Mouse (Mus musculus): ENCODE measurements around the gene Rab23.

- TF ChIP-seq CTCF (IDR thresholded peaks at IDR 0.05; ENCODE audit: insufficient read depth, low read depth, low read length) (no peak), POLR2A (IDR thresholded peaks at IDR 0.05; ENCODE audit: insufficient read depth, low read depth, low read length) (no peak)
These were observed 23.7 kb upstream of the Rab23 start for GRCm38 (mm10) chr1:33696016-33696415.

Measured in olfactory bulb, adult 2 months (tissue).